Mouse (Mus musculus) liver, embryonic 14.5 days (tissue): ENCODE results near the gene Plrg1.

Source experiments
- CTCF ChIP-seq: IDR thresholded peaks from 2 replicates; pipeline ENCODE4 v1.5.1; 2016; ENCODE audit warnings: antibody characterized with exemption, low read depth, control low read depth
- EP300 ChIP-seq: IDR thresholded peaks from 2 replicates; pipeline ENCODE4 v1.6.1; 2016; ENCODE audit warnings: antibody characterized with exemption, low read depth

GRCm38 (mm10) chr3:83030331-83030730, 25.0 kb upstream of the Plrg1 start:
- TF ChIP-seq EP300, result no peak
- no peak for TF ChIP-seq CTCF
